Mouse (Mus musculus): Measurements from ENCODE around the gene Cyp11a1. TPM values are rescaled to one million over a fixed set of nuclear protein-coding genes. Genes with fewer than 3 reads are reported as not detected.

Gene Cyp11a1
- polyA plus RNA-seq (2012; rRNA removed): 8.3 and 9.0 TPM in 2 replicates

GRCm38 (mm10) chr9:58005753-58006461 is at the start of gene Cyp11a1:
TSS of gene Cyp11a1 (plus strand) at chr9:58006411.
- no peak for TF ChIP-seq POLR2A (IDR thresholded peaks at IDR 0.05; ENCODE audit: extremely low read depth, insufficient read depth, low read length)
- no peak for TF ChIP-seq CTCF (IDR thresholded peaks at IDR 0.05; ENCODE audit: extremely low read depth, insufficient read depth, low read length)
- 0 out of 2 replicates have a peak, but pooled peaks cover 3% of the 10 kb centered on the region for H3K4me1 ChIP-seq (ENCODE audit: control insufficient read depth, insufficient read depth, low read length)
- H3K27ac ChIP-seq (ENCODE audit: insufficient read depth, low read length): no peak within 1 kb of the TSS
- H3K4me3 ChIP-seq (ENCODE audit: insufficient read depth, low read length): no peak within 1 kb of the TSS

DNA sequence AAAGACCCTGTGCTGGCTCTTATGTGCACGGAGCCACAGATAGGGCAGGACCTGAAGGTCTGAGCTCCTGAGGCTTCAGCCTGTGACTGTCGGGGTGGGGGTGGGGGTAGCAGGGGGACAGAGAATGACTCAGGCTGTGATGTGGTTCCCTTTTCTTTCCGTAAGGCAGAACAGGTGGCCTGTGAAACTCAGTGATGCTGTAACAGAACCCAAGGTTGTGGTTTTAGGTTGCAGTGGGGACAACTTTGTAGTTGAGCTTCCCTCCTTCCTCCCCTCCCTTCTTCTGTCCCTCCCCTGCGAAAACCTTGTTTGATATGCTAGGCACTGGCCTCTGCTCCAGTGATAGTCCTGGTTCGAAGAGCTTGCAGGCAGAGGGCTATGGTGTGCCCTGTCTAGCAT is 49.4 kb upstream of the Cyp11a1 start:
- Histone ChIP-seq H3K4me1 (ENCODE audit: control insufficient read depth, insufficient read depth, low read length) (peaks cover 11% of the 10 kb centered on the region; the same call in 1 of the 2 replicates), H3K27ac (ENCODE audit: insufficient read depth, low read length) (no peak overlapping the region), H3K4me3 (ENCODE audit: insufficient read depth, low read length) (no peak overlapping the region)
- TF ChIP-seq CTCF (IDR thresholded peaks at IDR 0.05; ENCODE audit: extremely low read depth, insufficient read depth, low read length) (no peak), POLR2A (IDR thresholded peaks at IDR 0.05; ENCODE audit: extremely low read depth, insufficient read depth, low read length) (no peak)

DNA sequence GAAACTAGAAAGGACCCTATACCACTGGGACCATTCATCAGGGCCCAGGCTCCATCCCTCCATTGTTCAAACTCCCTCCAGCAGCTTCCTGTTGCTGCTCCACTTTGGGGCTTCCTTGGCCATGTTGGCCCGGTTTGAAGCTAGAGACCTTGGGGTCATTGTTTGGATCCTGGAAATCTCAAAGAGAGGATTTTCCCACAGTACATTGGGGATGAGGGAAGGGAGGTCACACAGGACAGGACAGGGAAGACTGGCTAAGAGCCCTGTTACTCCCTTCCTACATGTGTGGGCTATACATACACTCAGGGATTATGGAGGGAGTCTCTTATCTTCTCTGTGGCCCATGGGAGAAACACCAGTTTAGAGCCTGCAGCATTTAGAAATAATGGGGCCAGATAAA is 47.6 kb upstream of the Cyp11a1 start:
- peaks cover 4% of the 10 kb centered on the region; the same call in 1 of the 2 replicates for H3K4me1 ChIP-seq (ENCODE audit: control insufficient read depth, insufficient read depth, low read length)
- H3K27ac ChIP-seq (ENCODE audit: insufficient read depth, low read length): peak overlapping the region; percentile 31; the same call in 1 of the 2 replicates
- no peak for TF ChIP-seq POLR2A (IDR thresholded peaks at IDR 0.05; ENCODE audit: extremely low read depth, insufficient read depth, low read length)
- TF ChIP-seq CTCF (IDR thresholded peaks at IDR 0.05; ENCODE audit: extremely low read depth, insufficient read depth, low read length): no peak
- H3K4me3 ChIP-seq (ENCODE audit: insufficient read depth, low read length): no peak overlapping the region

GRCm38 (mm10) chr9:57959399-57959798 is 46.8 kb upstream of the Cyp11a1 start:
- Histone ChIP-seq H3K27ac (ENCODE audit: insufficient read depth, low read length) (peak overlapping the region; percentile 31; the same call in 1 of the 2 replicates), H3K4me3 (ENCODE audit: insufficient read depth, low read length) (no peak overlapping the region), H3K4me1 (ENCODE audit: control insufficient read depth, insufficient read depth, low read length) (no peaks in the 10 kb centered on the region; the same call in 1 of the 2 replicates)
- TF ChIP-seq POLR2A (IDR thresholded peaks at IDR 0.05; ENCODE audit: extremely low read depth, insufficient read depth, low read length) (no peak), CTCF (IDR thresholded peaks at IDR 0.05; ENCODE audit: extremely low read depth, insufficient read depth, low read length) (no peak)

GRCm38 (mm10) chr9:57959886-57960866 is 46.0 kb upstream of the Cyp11a1 start:
- TF ChIP-seq CTCF (IDR thresholded peaks at IDR 0.05; ENCODE audit: extremely low read depth, insufficient read depth, low read length) (no peak), POLR2A (IDR thresholded peaks at IDR 0.05; ENCODE audit: extremely low read depth, insufficient read depth, low read length) (no peak)
- Histone ChIP-seq H3K27ac (ENCODE audit: insufficient read depth, low read length) (peak overlapping the region; percentile 31; the same call in 1 of the 2 replicates), H3K4me3 (ENCODE audit: insufficient read depth, low read length) (no peak overlapping the region), H3K4me1 (ENCODE audit: control insufficient read depth, insufficient read depth, low read length) (peaks cover 4% of the 10 kb centered on the region; the same call in 1 of the 2 replicates)

DNA sequence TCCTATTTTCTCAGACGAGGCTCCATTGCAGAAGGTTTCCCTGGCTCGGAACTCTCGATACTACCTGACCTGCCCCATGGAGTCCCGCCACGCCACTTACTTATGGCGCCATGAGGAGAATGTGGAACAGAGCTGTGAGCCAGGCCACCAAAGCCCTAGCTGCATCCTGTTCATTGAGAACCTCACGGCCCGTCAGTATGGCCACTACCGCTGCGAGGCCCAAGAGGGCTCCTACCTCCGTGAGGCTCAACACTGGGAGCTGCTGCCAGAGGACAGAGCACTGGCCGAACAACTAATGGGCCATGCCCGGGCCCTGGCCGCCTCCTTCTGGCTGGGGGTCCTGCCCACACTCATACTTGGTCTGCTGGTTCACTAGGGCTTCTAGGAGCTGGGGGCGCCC is 45.0 kb upstream of the Cyp11a1 start:
- peak overlapping the region; percentile 41; the same call in 1 of the 2 replicates for H3K27ac ChIP-seq (ENCODE audit: insufficient read depth, low read length)
- no peak overlapping the region for H3K4me3 ChIP-seq (ENCODE audit: insufficient read depth, low read length)
- H3K4me1 ChIP-seq (ENCODE audit: control insufficient read depth, insufficient read depth, low read length): peaks cover 6% of the 10 kb centered on the region; the same call in 1 of the 2 replicates
- no peak for TF ChIP-seq POLR2A (IDR thresholded peaks at IDR 0.05; ENCODE audit: extremely low read depth, insufficient read depth, low read length)
- no peak for TF ChIP-seq CTCF (IDR thresholded peaks at IDR 0.05; ENCODE audit: extremely low read depth, insufficient read depth, low read length)

GRCm38 (mm10) chr9:57961863-57962778 is 44.1 kb upstream of the Cyp11a1 start:
- no peak overlapping the region for H3K4me3 ChIP-seq (ENCODE audit: insufficient read depth, low read length)
- peaks cover 7% of the 10 kb centered on the region; the same call in 1 of the 2 replicates for H3K4me1 ChIP-seq (ENCODE audit: control insufficient read depth, insufficient read depth, low read length)
- TF ChIP-seq POLR2A (IDR thresholded peaks at IDR 0.05; ENCODE audit: extremely low read depth, insufficient read depth, low read length) (no peak), CTCF (IDR thresholded peaks at IDR 0.05; ENCODE audit: extremely low read depth, insufficient read depth, low read length) (no peak)
- H3K27ac ChIP-seq (ENCODE audit: insufficient read depth, low read length): peak overlapping the region; percentile 41; the same call in 1 of the 2 replicates

GRCm38 (mm10) chr9:57963249-57963997 is 42.8 kb upstream of the Cyp11a1 start:
- TF ChIP-seq CTCF (IDR thresholded peaks at IDR 0.05; ENCODE audit: extremely low read depth, insufficient read depth, low read length): no peak
- TF ChIP-seq POLR2A (IDR thresholded peaks at IDR 0.05; ENCODE audit: extremely low read depth, insufficient read depth, low read length): no peak
- Histone ChIP-seq H3K4me3 (ENCODE audit: insufficient read depth, low read length) (no peak overlapping the region), H3K4me1 (ENCODE audit: control insufficient read depth, insufficient read depth, low read length) (peaks cover 14% of the 10 kb centered on the region; the same call in 1 of the 2 replicates), H3K27ac (ENCODE audit: insufficient read depth, low read length) (no peak overlapping the region)
